Mouse (Mus musculus) effector memory CD4-positive, alpha-beta T cell, adult 5 months (primary cell): ENCODE results near the gene Prdm8. TPM values are rescaled to one million over a fixed set of nuclear protein-coding genes. Genes with fewer than 3 reads are reported as not detected.

Experiments used
- polyA plus RNA-seq: library from polyadenylated mRNA; unstranded; fragments of 100-300 nt; shearing (Covaris generic); gene quantifications from one replicate; pipeline ENCODE4 v1.2.1, GENCODE M21; 2017

The Prdm8 gene
- polyA plus RNA-seq, result 0.11 TPM

DNA sequence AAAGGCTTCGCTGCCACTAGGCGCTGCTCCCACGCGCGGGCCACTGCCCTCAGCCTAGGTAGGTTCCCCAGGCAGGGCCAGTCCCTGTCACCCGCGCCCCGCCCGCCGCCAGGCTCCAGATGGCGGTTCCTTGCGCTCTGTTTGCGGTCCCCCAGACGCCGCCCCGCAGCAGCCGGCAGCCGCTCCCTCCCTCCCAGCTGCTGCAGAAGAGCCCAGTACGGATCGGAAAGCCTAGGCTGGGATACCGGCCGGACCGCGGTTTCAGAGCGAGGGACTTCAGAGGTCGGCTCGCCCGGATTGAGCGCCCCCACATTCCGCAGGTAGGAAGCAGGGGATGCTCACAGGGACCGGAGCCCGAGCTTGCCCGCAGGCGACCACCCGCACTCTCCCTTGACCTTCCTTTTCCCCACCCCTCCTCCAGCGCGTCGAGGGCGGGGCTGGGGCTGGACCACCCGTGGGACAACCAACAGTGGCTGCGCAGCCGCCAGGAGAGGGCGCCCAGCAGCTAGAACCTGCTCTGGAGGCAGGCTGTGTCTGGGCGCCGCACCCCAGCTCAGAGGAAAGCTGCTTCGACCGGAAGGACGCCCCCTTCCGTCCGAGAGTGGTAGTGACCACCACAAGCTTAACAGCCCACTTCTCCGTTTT is at the start of gene Prdm8:
Gene Prdm8, plus strand, starts transcription at position 19 of the 645 bp plus-strand sequence.

Other genes with a start within 250 kb of the Prdm8 start
- gene Antxr2, start 136.2 kb upstream of the Prdm8 start, polyA plus RNA-seq, result 71.9 TPM
- not detected for gene Fgf5, start 87.0 kb downstream of the Prdm8 start, polyA plus RNA-seq
- gene Cfap299, start 162.1 kb downstream of the Prdm8 start, polyA plus RNA-seq, result not detected